Mouse (Mus musculus): ENCODE measurements around the gene Msl1.

Msl1 gene

DNA sequence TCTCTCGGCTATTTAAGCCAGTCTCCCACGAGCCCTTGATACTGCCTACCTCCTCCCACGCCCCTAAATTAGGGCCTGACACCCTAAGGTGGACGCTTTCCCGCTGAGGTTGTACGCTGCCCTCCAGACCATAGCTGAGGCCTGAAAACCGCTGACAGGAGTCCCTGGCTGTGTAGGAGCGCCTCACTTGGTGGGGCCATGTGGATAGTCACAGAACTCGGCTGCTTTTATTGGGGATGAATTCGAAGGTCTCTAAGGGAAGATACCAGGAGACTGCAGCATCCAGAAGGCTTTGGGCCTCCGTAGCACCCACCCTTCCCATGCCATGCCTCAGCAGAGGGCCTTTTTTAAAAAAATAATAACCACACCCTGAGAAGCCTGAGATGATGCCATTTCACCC, 42.6 kb downstream of the Msl1 start:
- in situ Hi-C loops (cut with MboI, MseI), result no loop called here

GRCm38 (mm10) chr11:98838512-98838911, 43.2 kb downstream of the Msl1 start:
- in situ Hi-C loops (cut with MboI, MseI), result no loop called here

DNA sequence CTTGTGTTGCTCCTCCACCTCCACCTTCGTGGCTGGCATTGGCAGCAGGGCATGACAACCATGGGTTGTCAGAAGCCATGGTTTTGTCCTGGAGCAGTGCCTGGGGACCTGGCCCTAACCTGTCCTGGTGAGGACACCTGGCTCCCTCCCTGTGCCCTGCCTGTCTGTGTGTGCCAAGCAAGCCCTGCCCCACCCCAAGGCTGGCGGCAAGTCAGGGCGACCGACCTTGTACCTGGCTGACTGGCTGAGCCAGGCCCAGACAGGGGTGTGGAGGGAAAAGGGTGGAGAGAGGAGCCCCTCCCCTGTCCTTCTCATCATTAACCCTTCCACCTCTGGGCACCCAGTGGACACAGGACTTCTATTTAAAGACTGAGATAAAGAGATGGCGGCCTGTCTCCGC, 44.1 kb downstream of the Msl1 start:
- in situ Hi-C loops (cut with MboI, MseI), result no loop called here

DNA sequence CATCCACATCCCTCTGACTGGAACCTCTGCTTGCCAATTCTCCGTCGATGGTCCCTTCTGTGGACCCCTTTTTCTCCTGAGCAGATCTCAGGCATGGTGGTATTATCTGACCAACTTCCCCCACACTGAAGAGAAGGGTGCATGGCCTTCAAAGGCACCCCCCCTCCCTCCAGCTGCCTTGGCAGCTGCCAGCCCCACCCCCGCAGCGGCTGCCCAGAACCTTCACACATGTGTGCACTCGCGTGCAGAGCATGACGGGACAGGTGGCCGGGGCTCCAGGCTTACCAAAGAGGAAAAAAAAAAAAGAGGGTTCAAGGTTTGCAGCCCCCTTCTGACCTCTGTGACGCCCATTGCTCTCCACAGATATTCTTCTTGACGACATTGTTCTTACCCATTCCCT, 44.6 kb downstream of the Msl1 start:
- in situ Hi-C loops (cut with MboI, MseI), result no loop called here

GRCm38 (mm10) chr11:98846016-98846415, 50.7 kb downstream of the Msl1 start:
- in situ Hi-C loops (cut with MboI, MseI), result no loop called here

DNA sequence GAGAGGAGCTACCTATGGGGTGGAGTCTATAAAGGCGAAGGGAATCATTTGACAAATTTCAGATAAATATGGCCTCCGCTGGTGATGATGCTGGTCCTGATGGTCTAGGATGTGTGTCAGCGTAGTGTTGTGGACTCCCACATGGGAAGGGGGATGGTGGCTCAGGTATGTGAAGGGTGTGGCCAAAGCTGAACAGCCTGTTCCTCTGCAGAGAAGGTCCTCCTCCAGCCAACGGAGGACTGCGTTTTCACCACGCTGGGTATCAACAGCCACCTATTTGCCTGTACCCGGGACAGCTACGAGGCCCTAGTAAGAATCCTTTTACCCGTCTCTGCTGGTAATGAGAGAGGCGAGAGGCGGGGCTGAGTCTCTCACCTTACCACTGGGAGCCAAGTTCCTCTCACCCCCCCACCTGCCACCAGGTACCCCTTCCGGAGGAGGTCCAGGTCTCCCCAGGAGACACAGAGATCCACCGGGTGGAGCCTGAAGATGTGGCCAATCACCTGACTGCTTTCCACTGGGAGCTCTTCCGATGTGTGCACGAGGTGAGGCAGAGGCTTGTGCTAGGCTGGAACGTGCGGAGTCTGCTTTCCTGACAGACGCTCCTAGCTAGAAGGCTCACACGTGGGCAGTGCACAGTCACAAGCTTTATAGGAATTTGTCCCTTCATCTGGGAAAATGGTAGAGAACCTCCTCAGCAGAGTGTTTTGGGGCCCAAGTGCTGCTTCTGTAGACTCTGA, 51.7 kb downstream of the Msl1 start:
- in situ Hi-C loops (cut with MboI, MseI), result no loop called here

- in situ Hi-C loops (cut with MboI, MseI), result no loop called here
Measured at GRCm38 (mm10) chr11:98849196-98849894, 54.0 kb downstream of the Msl1 start.

DNA sequence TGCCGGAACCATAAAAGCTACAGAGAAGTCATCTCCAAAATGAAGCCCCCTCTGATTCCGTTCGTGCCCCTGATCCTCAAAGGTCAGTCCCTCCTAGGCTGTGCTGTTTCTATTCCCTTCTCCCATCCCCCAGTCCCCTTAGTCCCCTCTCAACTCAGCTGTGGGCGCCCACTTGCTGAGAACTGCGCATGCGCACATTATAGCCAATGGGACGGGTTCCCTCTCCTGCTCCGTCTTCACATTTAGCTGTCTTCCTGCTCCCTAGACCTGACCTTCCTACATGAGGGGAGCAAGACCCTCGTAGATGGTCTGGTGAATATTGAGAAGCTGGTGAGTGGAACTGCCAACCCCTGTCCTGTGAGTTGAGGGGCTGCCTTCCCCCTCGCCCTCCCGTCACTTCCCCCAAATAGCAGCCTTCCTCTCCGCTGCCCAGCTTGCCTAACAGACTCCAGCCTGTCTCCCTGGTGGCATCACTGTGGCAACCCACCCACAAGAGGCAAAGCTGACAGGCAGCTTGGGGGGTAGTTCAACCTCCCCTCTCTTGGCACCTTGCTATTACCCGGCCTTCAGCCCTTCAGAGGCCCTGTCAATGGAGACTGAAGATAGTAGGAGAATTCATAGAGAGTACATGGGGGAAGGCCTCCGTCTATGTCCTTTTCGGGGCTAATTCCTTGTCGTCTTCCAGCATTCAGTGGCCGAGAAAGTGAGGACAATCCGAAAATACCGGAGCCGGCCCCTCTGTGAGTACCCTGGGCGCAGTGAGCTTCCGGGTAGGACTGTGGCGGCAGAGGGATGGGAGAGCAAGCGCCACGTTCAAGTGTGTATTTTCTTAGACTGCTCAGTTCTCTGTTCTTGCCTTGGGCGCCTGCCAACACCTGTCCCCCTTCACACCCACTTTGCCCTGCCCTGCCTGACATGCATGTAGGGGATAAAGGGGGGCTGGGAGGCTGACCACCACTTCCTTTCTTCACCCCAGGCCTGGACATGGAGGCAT, 55.1 kb downstream of the Msl1 start:
- in situ Hi-C loops (cut with MboI, MseI), result no loop called here

GRCm38 (mm10) chr11:98854116-98854515, 58.8 kb downstream of the Msl1 start:
- in situ Hi-C loops (cut with MboI, MseI), result no loop called here

- in situ Hi-C loops (cut with MboI, MseI), result no loop called here
Measured at GRCm38 (mm10) chr11:98854659-98855058, 59.3 kb downstream of the Msl1 start.

Data from T-helper 2 cell (primary cell).